Mouse (Mus musculus) hindbrain, embryonic 13.5 days (tissue): ENCODE results near the gene Atp2c1. TPM values are rescaled to one million over a fixed set of nuclear protein-coding genes. Genes with fewer than 3 reads are reported as not detected.

Experiments used
- ATAC-seq: fragments of 200-750 bp; cut with Nextera tagmentation; 2 replicates; pipeline ENCODE4 v1.8.0; 2017; ENCODE audit warnings: moderate TSS enrichment; ENCODE audit not compliant: low FRiP score
- H3K27ac ChIP-seq: fragments of 300-500 bp; sonication (generic); 2 replicates; pipeline ENCODE4 v1.5.1; 2015; ENCODE audit warnings: inconsistent platforms, mild to moderate bottlenecking, moderate library complexity
- H3K27me3 ChIP-seq: fragments of 300-500 bp; sonication (generic); 2 replicates; pipeline ENCODE4 v1.6.1; 2015; ENCODE audit warnings: mild to moderate bottlenecking, inconsistent platforms
- H3K36me3 ChIP-seq: fragments of 300-500 bp; sonication (generic); 2 replicates; pipeline ENCODE4 v1.6.1; 2015; ENCODE audit warnings: mild to moderate bottlenecking, inconsistent platforms
- H3K4me1 ChIP-seq: fragments of 300-500 bp; sonication (generic); replicated peaks from 2 replicates; pipeline ENCODE4 v1.6.1; 2015; ENCODE audit warnings: inconsistent platforms
- H3K4me2 ChIP-seq: fragments of 300-500 bp; sonication (generic); 2 replicates; pipeline ENCODE4 v1.6.1; 2015; ENCODE audit warnings: inconsistent platforms, mild to moderate bottlenecking, moderate library complexity
- H3K4me3 ChIP-seq: fragments of 300-500 bp; sonication (generic); 2 replicates; pipeline ENCODE4 v1.5.1; 2015; ENCODE audit warnings: mild to moderate bottlenecking, inconsistent platforms
- H3K9ac ChIP-seq: fragments of 300-500 bp; sonication (generic); 2 replicates; pipeline ENCODE4 v1.6.1; 2015; ENCODE audit warnings: mild to moderate bottlenecking, inconsistent platforms
- H3K9me3 ChIP-seq: fragments of 300-500 bp; sonication (generic); 2 replicates; pipeline ENCODE4 v1.6.1; 2016; ENCODE audit warnings: inconsistent platforms
- WGBS: fragments of 180-500 bp; shearing (Covaris S2); methylation state at CpG from one replicate; pipeline ENCODE4 v1.1.7; 2015; 5-methylcytosine and 5-hydroxymethylcytosine counted together
- polyA plus RNA-seq: library from polyadenylated mRNA; unstranded; fragments of >200 nt; fragmentation: Nextera tagmentation; extraction: Ambion mirVana; gene quantifications from 2 replicates; pipeline ENCODE4 v1.2.1, GENCODE M21; 2015

Gene Atp2c1
- 87.3 and 96.3 TPM in 2 replicates for polyA plus RNA-seq

DNA sequence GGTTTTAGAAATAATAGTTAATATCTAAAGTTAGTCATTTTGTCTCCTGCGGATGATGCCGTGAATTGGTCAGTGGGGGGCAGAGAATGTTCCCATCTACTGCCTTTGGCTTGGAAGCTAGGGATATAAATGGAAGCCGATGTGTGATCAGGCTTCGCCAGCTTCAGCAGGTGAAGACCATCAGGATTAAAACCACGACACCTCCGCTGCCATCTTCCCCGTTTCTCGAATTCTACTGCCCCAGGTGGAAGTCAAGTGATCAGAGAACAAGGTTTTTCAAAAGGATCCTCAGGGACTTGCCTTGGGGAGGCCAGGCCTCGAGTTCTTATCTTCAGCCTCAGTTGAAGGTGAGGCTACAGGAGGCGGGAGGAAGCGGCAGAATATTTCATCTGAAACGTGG lies at the start of gene Atp2c1:
Gene Atp2c1, minus strand, starts transcription at position 101 of the 400 bp plus-strand sequence.
- H3K27me3 ChIP-seq = no peaks in the 10 kb centered on the region
- H3K27ac ChIP-seq = peak within 1 kb of the TSS; percentile 65; the same call in 1 of the 2 replicates
- H3K36me3 ChIP-seq = no peaks in the 10 kb centered on the region
- no peak within 1 kb of the TSS for H3K9ac ChIP-seq
- ATAC-seq = no peak
- H3K4me3 ChIP-seq = no peak within 1 kb of the TSS
- peaks cover 40% of the 10 kb centered on the region for H3K4me1 ChIP-seq
- H3K9me3 ChIP-seq = no peaks in the 10 kb centered on the region
- 90% methylated on average over 12 of the region's 12 CpGs for WGBS
- H3K4me2 ChIP-seq = no peak within 1 kb of the TSS

DNA sequence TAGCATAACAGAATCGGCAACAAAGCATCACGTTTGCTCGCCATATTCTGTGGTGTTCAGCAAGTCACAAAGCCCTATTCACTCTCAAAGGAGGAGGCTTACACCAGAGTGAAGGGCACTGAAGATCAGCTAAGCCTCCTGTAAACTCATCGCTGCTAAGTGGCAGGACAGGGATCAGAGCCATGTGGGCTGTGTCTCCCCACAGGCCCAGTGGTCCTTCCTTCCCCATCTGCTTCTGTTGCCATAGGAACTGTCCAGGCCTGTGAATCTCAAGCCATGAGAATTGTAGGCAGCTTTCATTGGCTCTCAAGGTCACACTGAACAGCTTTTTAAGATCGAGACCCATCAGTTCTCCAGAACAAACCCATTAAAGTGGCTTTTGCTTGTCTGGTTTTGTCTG lies 30.3 kb upstream of the Atp2c1 start:
- H3K27me3 ChIP-seq = no peaks in the 10 kb centered on the region
- no peak overlapping the region for H3K4me3 ChIP-seq
- 78% methylated on average over 5 of the region's 5 CpGs for WGBS
- no peaks in the 10 kb centered on the region for H3K36me3 ChIP-seq
- no peak overlapping the region for H3K4me2 ChIP-seq
- ATAC-seq = no peak
- 0 out of 2 replicates have a peak overlapping the region, but pooled peaks have one; percentile 0 for H3K27ac ChIP-seq
- no peak overlapping the region for H3K9ac ChIP-seq
- peaks cover 56% of the 10 kb centered on the region for H3K4me1 ChIP-seq
- H3K9me3 ChIP-seq = no peaks in the 10 kb centered on the region

DNA sequence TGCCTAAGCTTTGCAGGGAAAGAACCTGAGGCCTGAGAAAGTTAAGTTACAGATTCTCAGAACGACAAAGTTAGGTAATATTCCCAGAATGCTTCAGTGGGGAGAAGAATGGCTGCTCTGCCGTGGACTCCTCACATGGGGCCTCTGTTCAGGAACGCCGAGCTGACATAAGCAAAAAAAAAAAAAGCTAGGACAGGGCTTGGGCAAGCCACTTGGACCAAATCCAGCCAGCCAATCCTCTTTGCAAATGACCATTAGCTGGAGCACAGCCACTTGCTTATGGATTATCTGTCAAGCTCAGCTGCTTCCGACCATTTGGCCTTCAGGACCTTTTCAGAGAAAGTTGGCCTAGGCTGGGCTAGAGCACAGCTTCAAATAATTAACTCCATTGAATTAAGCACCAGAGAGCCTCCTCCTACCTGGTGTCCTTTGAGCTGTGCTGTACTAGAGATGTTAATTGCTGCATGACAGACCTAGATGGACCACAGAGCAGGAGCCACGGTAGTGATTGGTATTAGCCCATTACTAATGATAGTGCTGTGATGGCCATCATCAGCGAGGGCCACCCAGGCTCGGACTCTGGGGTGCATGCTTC lies 29.1 kb upstream of the Atp2c1 start:
- H3K9ac ChIP-seq = no peak overlapping the region
- no peak overlapping the region for H3K4me2 ChIP-seq
- WGBS = 65% methylated on average over 8 of the region's 8 CpGs
- H3K36me3 ChIP-seq = no peaks in the 10 kb centered on the region
- H3K4me3 ChIP-seq = no peak overlapping the region
- H3K4me1 ChIP-seq = peaks cover 56% of the 10 kb centered on the region
- no peaks in the 10 kb centered on the region for H3K9me3 ChIP-seq
- H3K27me3 ChIP-seq = no peaks in the 10 kb centered on the region
- ATAC-seq = no peak
- peak overlapping the region; percentile 73; the same call in 1 of the 2 replicates for H3K27ac ChIP-seq

DNA sequence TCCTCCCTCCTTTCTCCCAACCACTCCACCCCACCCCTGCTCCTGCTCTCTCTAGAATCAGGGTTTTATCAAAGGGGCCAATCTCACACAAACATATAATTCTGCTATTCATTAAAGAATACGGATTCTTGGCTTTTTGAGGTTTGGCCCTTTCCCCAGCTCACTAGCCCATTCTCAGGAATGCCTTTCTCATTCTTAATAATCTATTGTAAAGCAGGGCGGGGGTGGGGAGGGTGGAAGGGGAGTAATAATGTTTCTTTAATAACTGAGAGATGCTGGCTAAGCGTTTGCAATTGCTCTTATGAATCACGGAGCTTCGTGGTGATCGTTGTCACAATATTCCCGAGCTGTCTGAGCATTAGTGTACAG lies 27.3 kb upstream of the Atp2c1 start:
- no peak for ATAC-seq
- Histone ChIP-seq H3K4me3 (0 out of 2 replicates have a peak overlapping the region, but pooled peaks have one; percentile 3), H3K9me3 (no peaks in the 10 kb centered on the region), H3K27me3 (no peaks in the 10 kb centered on the region), H3K4me2 (peak overlapping the region; percentile 36), H3K27ac (peak overlapping the region; percentile 73), H3K4me1 (peaks cover 56% of the 10 kb centered on the region), H3K9ac (peak overlapping the region; percentile 56; the same call in 1 of the 2 replicates), H3K36me3 (no peaks in the 10 kb centered on the region)
- 56% methylated on average over 7 of the region's 7 CpGs for WGBS

DNA sequence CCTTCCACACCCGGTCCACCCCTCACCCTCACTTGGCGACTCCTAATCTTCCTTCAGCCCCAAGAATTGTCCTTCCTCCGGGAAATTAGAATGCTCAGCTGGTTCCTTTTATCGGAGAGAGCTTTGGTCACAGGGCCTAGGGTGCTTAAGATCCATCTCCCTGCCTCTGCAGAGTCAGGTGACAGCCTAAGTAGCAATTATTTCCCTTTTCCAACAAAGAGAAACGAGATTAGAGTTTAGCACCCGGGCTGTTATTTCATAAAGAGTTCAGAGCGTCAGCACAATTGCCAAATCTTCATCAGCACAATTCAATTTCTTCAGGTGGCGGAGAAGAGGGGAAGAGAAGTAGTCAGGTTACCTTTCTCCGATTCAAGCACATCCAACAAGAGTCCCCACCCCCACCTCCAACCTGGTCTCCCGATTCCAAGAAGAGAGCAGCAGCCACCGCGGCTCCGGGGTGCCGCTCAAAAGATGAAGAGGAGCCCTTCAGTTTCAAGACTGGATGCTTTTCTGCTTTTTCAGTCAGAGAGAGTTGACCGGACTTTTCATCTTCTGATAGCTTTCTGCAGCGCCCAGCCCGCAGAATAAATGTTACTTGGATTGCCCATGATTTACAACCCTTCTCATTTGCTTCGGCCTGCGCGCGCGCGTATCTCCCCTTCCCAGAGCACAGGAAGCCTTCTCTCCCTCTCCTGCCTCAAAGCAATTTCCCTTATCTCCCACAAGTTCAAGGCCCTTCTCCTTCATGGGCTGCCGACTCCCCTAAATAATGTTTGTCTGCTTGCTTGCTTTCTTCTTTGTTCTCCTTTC lies 26.7 kb upstream of the Atp2c1 start:
- Histone ChIP-seq H3K27ac (peak overlapping the region; percentile 73), H3K27me3 (no peaks in the 10 kb centered on the region), H3K9me3 (no peaks in the 10 kb centered on the region), H3K4me3 (peak overlapping the region; percentile 3; the same call in 1 of the 2 replicates), H3K36me3 (no peaks in the 10 kb centered on the region), H3K4me1 (peaks cover 56% of the 10 kb centered on the region), H3K4me2 (peak overlapping the region; percentile 36), H3K9ac (peak overlapping the region; percentile 56; the same call in 1 of the 2 replicates)
- no peak for ATAC-seq
- WGBS = 23% methylated on average over 24 of the region's 24 CpGs

DNA sequence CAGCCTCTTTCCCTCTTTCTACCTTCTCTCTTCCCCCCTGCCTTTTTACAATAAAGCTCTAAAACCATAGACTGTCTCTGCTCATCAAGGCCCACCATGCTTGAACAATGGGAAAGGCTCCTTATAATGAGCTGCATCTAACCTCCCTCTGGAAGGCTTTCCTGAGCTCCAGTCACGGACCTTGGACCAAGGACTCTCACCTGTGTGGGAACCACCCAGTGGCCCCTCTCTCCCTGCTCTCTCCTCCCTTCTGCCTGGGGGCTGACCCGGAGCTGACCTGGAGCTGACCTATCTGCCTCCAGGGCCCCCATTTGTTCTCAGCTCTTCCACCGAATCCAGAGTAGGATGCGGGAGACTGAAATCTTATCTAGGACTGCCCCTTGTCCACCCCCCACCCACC lies 24.3 kb upstream of the Atp2c1 start:
- Histone ChIP-seq H3K9me3 (no peaks in the 10 kb centered on the region), H3K36me3 (no peaks in the 10 kb centered on the region), H3K27ac (no peak overlapping the region), H3K27me3 (no peaks in the 10 kb centered on the region), H3K4me2 (no peak overlapping the region), H3K4me1 (peaks cover 35% of the 10 kb centered on the region), H3K9ac (no peak overlapping the region), H3K4me3 (no peak overlapping the region)
- ATAC-seq = no peak
- 53% methylated on average over 4 of the region's 4 CpGs for WGBS

DNA sequence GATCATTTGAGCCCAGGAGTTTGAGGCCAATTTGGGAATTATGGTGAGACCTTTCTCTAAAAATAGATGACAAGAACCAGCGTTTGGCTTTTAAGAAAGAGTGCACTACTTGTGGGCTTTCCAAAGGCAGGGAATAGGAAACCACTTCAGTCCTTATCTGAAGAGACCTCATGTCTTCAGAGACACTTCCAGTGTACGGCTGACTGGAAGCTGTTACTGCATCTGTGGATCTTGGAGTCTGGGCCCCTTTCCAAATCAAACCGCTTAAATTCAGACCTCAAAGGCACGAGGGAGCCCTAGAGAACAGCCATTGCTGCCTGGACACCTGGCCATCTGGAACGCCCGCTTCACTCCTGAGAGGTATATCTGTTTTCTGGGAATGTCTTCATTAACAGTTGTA lies 22.0 kb upstream of the Atp2c1 start:
- H3K4me2 ChIP-seq = no peak overlapping the region
- peaks cover 21% of the 10 kb centered on the region for H3K4me1 ChIP-seq
- H3K9me3 ChIP-seq = no peaks in the 10 kb centered on the region
- ATAC-seq = no peak
- H3K27ac ChIP-seq = peak overlapping the region; percentile 19; the same call in 1 of the 2 replicates
- H3K27me3 ChIP-seq = no peaks in the 10 kb centered on the region
- no peak overlapping the region for H3K4me3 ChIP-seq
- H3K36me3 ChIP-seq = no peaks in the 10 kb centered on the region
- no peak overlapping the region for H3K9ac ChIP-seq
- WGBS = 80% methylated on average over 6 of the region's 6 CpGs

DNA sequence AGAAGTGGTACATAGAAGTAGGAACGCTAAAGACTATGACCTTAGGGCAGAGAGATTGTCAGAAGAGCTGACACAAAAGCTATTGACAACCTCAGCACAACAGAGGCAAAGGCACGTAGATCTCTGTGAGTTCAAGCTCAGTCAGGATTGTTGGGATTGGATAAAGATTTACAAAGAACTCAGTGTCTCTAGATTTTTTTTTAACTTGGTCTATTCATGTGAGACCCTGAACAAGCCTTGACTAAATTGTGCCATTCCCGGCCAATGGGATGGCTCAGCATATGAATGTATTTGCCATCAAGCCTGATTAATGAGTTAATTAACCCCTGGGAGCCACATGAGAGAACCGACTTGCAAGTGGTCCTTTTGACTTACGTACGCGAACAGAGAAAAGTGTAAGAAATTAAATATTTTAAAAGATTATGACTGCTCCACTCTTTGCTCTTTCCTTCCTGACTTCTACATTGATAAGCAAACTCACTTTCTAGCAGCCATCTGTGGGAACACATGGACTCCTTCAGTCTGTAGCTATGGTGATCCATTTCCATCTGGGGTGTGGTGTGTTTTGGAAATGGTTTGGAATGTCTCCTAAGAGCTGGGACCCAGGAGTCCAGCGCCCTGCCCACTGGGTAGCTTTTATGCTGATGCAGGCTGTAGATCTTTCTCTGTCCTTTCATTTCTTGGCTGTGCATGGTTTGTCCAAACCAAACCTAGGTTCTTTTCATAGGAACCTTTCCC lies 17.1 kb upstream of the Atp2c1 start:
- no peak overlapping the region for H3K9ac ChIP-seq
- no peaks in the 10 kb centered on the region for H3K36me3 ChIP-seq
- no peaks in the 10 kb centered on the region for H3K27me3 ChIP-seq
- H3K4me2 ChIP-seq = no peak overlapping the region
- no peak for ATAC-seq
- H3K9me3 ChIP-seq = no peaks in the 10 kb centered on the region
- no peak overlapping the region for H3K4me3 ChIP-seq
- 37% methylated on average over 8 of the region's 8 CpGs for WGBS
- H3K27ac ChIP-seq = 0 out of 2 replicates have a peak overlapping the region, but pooled peaks have one; percentile 25
- H3K4me1 ChIP-seq = peaks cover 11% of the 10 kb centered on the region; the same call in 1 of the 2 replicates

DNA sequence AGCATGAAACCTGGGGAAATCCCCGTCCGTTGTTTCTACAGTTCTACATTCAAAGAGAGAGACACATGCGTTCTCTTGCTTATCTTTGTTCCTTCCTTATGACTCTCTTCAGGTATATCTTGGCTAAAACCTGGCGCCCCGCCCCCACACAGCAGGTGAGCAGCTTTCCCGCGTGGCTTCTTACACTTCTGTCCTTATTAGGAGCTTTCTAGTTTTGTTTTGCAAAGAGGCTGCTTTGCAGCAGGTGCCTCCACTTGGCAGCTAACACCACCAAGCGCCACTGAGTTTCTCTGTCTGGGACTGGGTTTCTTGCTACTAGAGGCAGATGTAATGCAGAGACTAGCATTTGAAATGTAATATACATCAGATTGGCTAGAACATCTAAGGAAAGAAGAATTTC lies 10.4 kb upstream of the Atp2c1 start:
- no peak overlapping the region for H3K27ac ChIP-seq
- ATAC-seq = no peak
- whole genome bisulfite sequencing = 35% methylated on average over 8 of the region's 8 CpGs

DNA sequence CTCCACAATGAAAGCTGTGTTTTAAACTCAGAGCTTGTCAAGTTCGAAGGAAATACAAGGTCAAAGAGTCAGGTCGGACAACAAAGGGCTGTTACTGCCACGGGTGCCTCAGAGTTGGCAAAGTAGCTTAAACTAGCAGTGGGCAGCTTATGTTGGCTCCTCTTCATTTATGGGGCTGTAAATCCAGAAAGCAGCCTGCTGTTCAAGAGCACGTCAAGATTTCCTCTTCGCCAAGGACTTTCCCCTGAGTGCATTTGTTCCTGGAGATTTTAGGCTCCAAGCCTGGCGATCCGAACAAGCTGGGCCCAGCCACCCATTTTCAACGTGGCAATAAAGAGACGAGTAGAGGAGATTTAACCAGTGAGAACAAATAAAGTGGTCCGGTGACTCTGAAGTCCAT lies 9.8 kb upstream of the Atp2c1 start:
- H3K9ac ChIP-seq = no peak overlapping the region
- H3K9me3 ChIP-seq = 0 out of 2 replicates have a peak, but pooled peaks cover 8% of the 10 kb centered on the region
- H3K36me3 ChIP-seq = no peaks in the 10 kb centered on the region
- ATAC-seq = no peak
- 54% methylated on average over 10 of the region's 10 CpGs for WGBS
- no peak overlapping the region for H3K4me3 ChIP-seq
- H3K27ac ChIP-seq = no peak overlapping the region
- H3K4me1 ChIP-seq = peaks cover 4% of the 10 kb centered on the region; the same call in 1 of the 2 replicates
- H3K4me2 ChIP-seq = no peak overlapping the region
- no peaks in the 10 kb centered on the region for H3K27me3 ChIP-seq

More for the DNA sequence above, 10.4 kb upstream of the Atp2c1 start:
- Histone ChIP-seq H3K9me3 (0 out of 2 replicates have a peak, but pooled peaks cover 8% of the 10 kb centered on the region), H3K4me2 (no peak overlapping the region), H3K9ac (no peak overlapping the region), H3K27me3 (no peaks in the 10 kb centered on the region), H3K36me3 (no peaks in the 10 kb centered on the region), H3K4me3 (no peak overlapping the region), H3K4me1 (peaks cover 4% of the 10 kb centered on the region; the same call in 1 of the 2 replicates)

DNA sequence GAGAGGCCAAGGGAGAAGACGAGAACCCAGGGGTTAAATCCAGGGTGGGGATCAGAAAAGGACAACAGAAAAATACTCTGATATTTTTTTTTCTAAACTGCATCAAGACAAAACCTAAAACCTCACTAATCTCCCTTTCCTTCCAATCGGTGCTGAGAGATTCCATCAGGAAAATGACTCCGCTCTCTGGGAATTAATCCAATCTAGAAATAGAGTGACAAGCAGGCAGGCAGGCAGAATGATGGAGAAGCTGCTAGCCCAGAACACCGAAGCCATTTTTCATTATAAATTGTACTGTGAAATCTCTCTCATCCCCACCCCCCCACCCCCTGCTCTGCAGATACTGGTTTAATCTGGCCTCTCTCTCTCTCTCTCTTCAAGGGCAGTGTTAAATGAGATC lies 1.8 kb downstream of the Atp2c1 start:
- Histone ChIP-seq H3K36me3 (no peaks in the 10 kb centered on the region), H3K9me3 (no peaks in the 10 kb centered on the region), H3K27me3 (no peaks in the 10 kb centered on the region), H3K27ac (peak overlapping the region; percentile 65), H3K4me2 (no peak overlapping the region), H3K4me3 (no peak overlapping the region), H3K9ac (no peak overlapping the region), H3K4me1 (peaks cover 47% of the 10 kb centered on the region)
- 38% methylated on average over 4 of the region's 4 CpGs for WGBS
- ATAC-seq = no peak

DNA sequence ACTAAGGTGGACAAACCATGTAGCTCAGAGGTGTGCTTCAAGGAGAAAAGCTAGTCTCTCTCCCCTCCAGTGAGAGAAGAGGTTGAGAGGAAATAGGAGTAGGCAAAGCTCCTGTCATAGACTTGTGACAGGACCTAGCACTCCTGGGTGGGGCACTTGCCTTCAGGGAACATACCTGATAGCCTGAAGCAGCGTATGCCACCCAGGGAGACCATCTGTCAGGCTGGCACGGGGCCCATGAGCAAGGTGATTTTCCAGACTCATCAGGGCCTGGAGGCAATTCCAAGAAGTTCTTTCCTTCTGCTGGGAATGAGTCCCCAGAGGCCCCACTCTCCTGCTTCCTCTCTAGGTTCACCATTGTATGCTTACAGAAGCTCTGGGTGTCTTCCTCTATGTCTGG lies 4.1 kb downstream of the Atp2c1 start:
- Histone ChIP-seq H3K36me3 (no peaks in the 10 kb centered on the region), H3K27ac (no peak overlapping the region), H3K4me2 (no peak overlapping the region), H3K4me1 (peaks cover 56% of the 10 kb centered on the region), H3K9me3 (no peaks in the 10 kb centered on the region), H3K27me3 (no peaks in the 10 kb centered on the region), H3K9ac (no peak overlapping the region), H3K4me3 (no peak overlapping the region)
- 75% methylated on average over 2 of the region's 2 CpGs for WGBS
- no peak for ATAC-seq
